Mouse (Mus musculus) thymus, adult 18-20 months (tissue): ENCODE data around the gene Slc22a23.
A peak's percentile ranks its signal among the peaks of the same experiment; 100 is the strongest.

Source experiments
- DNase-seq, 2 experiments: peaks; one replicate each; pipeline ENCODE4 v3.0.0; 2022; ENCODE audit warnings: mixed read lengths in 2 of 2

The Slc22a23 gene

GRCm38 (mm10) chr13:34227720-34228661 lies 117.0 kb downstream of the Slc22a23 start:
- DNase-seq = no peak

- DNase-seq = no peak
Observed at GRCm38 (mm10) chr13:34226940-34227339, 118.0 kb downstream of the Slc22a23 start.

DNA sequence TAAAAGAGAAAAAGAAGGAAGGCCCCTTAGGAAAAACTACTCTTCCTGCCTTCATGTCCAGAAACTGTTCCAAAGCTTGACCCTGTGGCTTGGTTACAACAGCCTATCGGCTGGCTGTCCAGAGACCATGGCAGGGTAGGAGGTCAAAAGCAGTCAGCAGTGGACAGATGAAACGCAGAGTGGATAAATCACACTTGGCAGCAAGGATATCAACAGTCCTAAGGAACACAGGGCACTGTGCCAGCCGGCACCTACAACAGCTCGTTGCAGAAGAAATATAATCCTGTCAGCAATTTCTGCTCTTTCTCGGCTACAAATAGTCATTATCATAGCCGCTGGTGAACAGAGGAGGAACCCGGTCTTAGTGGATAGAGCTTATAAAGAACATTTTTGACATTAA lies 122.0 kb downstream of the Slc22a23 start:
- no peak for DNase-seq

DNA sequence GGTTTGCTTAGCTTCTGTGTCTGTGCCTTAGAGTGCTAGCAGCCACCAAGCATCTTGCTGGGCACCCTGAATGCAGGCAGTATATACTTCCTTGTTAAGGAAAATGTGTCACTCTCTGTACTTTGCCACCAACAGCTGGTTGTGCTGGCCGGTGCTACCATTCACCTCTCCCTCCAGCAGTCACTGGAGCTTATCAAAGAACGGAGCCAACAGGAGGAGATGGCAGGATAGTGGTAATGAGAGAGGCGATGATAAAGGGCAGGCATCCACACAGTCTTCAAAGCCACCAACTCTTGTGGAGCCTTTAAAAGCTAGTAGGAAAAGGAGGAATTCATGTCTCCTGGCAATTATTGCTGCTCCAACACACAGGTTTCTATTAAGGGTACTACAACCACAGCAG lies 125.3 kb downstream of the Slc22a23 start:
- no peak for DNase-seq

- DNase-seq = no peak
Observed at GRCm38 (mm10) chr13:34218776-34219175, 126.2 kb downstream of the Slc22a23 start.

- DNase-seq = no peak
Observed at GRCm38 (mm10) chr13:34214855-34215254, 130.1 kb downstream of the Slc22a23 start.

DNA sequence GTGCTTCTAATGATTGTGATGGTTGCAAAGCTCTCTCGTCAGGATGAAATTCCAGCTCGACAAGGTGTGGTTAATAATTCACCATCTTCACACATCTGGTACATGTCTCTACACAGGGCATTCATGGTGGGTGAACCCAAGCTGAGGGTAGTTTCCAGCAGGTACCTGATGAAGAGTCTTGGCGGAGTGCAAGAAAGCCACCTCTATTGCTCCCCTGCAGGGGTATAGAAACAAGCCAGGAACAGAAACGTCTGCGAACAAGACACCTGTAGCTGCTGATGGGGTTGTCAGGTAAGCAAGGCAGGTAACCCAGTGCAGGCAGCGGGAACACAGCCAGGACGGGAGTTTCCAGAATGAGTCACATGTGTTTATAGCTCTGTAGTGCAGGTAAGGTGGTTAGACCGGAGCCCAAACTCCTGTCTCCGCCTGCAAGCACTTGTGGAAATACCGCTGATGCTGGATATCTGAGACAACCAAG lies 132.2 kb downstream of the Slc22a23 start:
- DNase-seq = no peak

- DNase-seq = no peak
Observed at GRCm38 (mm10) chr13:34211261-34211775, 133.7 kb downstream of the Slc22a23 start.

DNA sequence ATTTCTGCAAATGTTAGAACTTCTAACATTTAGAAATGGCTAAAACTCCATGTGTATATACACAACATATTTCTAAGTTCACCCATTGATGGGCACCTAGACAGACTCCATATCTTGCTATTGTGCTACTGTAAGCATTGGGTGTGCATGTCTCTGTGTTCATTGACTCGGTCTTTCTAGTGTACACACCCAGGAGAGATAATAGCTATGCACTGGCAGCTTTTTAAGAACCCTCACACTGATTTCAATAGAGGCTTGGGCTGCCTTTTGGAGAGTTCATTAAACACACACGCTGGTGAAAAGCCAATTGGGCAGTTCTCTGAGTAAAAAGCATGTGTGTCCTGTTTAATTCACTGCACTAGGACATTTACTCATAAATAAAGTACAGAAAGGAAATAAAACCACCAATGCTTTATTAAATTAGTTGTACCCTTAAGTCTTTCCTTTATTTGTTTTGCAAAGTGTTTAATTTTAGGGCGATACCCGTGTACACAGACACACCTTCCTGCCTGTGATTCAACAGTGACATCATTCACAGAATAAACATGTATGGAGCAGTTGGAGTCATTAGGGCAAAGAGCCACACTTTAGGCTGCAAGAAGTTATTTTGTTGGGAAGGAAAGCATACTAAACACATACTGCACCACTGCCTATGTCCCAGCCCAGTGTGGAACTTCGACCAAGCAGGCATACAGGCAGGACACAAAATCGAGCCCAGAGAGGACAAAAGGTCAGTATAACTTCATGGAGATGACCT lies 137.1 kb downstream of the Slc22a23 start:
- no peak for DNase-seq

DNA sequence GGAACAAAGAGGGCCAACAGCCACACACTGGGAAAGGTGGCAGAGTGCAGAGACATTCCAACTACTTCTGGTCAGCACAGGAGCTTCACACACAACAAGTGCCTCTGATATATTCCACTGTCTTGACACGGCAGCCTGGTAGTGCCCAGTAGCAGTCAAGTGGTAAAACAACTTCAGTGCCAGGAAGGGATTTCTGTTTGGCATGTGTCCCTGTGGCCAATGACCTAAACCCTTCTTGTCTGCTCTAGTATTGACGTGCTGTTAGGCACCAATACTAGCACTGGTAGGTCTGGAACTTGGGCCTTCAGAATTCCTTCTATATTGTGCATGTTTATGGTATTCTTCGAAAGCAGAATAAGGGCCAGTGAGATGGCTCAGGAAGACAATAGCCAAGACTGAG lies 139.8 kb downstream of the Slc22a23 start:
- DNase-seq = no peak

DNA sequence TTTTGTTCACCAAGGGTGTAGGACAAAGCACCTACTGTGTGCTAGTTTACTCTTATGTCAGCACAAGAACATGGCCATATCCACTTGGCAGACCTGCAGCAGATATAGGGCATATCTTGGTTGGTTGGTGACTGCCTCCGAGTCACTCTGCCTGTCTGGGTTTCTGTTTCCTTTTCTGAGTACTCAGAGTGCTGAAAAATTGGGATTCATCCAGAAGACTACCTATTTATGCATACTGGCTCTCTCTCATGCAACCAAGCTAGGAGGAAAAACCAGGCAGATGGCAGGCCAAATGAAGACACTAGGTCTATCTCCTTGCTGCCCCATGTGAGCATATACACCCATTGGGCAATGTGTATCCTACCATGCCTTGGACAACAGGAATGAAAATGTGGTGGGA lies 149.3 kb downstream of the Slc22a23 start:
- no peak for DNase-seq

- no peak for DNase-seq
Observed at GRCm38 (mm10) chr13:34193384-34193783, 151.6 kb downstream of the Slc22a23 start.

GRCm38 (mm10) chr13:34192414-34193191 lies 152.4 kb downstream of the Slc22a23 start:
- no peak for DNase-seq

GRCm38 (mm10) chr13:34187571-34187970 lies 157.4 kb downstream of the Slc22a23 start:
- DNase-seq = peak in 1 of 2 experiments; percentile 31

GRCm38 (mm10) chr13:34185371-34185770 lies 159.6 kb downstream of the Slc22a23 start:
- DNase-seq = no peak

DNA sequence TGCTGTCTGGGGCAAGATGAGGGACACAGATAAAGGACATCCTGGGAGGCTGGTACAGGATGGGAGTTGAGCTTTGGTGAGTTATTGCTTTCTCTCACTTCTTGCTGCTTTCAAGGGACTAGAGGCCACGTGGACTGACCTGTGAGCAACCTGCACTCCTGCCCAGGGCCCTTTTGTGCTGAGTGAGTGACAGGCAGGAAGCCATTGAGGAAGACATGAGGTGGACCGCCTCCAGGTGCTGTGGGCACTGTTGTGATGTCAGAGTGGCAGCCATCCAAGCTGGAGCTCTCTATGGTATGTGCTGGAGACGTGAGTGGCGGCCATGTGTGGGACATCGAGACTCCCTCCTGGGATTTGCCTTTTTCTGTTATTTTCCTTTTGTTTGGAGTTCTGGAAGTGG lies 163.4 kb downstream of the Slc22a23 start:
- DNase-seq = no peak

- DNase-seq = no peak
Observed at GRCm38 (mm10) chr13:34174025-34174424, 171.0 kb downstream of the Slc22a23 start.

DNA sequence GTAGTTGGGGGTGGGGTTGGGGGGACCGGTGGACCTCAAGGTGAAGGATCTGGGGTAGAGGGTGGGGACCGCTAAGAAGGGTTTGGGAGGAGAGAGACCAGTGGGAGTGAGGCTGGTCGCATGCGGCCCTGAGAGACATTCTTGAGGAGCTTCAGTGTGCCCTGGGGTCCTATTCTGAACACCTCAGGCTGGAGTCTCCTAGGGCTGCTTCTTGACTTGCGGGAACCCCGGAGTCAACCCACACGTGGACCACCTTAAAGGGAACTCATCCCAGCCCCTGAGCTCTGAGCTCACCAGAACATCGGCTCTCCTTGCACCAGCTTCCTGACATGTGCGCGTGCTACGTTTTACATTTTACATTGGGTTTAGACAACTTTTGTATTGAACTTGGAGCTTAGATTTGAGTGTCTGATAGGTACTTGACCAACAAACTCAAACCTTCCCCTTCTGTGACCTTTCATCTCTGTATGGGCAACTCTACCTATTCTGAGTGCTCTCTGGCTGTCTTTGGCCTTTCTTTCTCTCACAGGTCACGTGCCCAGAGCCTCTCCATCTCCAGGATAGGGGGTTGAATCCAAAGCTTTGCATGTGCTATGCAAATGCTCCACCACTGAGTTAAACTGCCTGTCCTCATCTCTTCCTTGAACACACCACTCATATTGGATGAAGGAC lies 181.5 kb downstream of the Slc22a23 start:
- no peak for DNase-seq

DNA sequence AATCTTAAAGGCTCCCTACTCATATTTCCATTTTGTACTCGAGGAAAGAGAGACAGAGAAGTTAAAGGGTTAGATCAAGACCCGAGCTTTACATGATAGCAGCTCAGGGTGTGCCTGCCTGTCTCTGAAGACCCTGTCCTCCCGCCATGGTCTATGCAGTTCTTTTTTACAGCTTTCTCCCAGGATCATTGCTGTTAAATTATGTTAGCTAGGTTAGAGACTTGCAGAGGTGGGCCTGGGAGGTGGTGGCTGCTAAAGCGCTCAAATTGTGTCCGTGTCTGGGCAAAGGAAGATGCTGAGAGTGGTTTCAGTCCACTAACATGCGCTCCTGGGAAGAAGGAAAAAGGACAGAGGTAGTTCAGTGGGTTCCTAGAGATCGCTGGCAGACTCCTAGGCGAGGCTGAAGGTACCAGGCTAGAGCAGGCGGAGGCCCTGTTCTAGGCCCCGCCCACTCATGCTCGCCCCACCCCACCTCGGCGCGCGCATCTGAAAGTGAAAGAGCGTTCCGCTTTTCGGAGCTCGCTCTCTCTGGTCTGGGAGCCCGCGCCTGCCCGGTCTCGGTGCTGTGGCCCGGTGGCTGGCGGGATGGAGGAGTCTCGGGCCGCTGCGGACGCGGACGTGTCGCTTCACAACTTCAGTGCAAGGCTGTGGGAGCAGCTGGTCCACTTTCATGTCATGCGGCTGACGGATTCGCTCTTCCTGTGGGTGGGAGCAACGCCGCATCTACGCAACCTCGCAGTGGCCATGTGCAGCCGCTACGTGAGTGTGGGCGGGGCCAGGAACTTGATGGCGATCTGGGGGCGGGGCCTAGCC lies 182.3 kb downstream of the Slc22a23 start, which contains the start of gene Psmg4:
TSS of gene Psmg4 (plus strand) at position 474 of the 813 bp plus-strand sequence.
- DNase-seq = peak; percentile 84 to 87

- DNase-seq = no peak
Observed at GRCm38 (mm10) chr13:34159926-34160325, 185.1 kb downstream of the Slc22a23 start.

DNA sequence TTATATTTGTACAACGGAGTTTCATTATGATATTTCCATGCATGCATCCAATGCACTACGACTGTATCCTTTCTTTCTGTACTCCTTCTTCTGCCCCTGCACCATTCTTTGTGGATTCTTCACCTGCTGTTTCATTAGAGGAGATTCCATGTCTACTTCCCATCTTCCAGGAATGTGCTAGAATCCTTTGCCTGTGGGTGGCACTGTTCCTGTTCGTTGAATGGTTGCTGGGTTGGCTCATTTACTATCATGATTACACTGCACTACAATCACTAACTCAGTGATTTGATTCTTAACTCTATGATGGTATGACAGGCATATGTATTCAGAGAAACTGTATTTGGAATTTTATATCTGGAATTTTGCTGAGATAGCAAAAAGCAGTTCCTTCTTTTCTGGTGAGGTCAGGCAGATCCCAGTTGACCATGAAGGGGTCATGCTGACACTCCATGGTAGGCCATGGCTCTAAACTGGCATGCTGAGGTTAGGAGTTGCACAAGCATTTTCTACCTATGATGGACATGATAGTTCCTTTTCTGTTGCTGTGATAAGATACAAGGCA lies 187.3 kb downstream of the Slc22a23 start:
- no peak for DNase-seq
